Mouse (Mus musculus) liver, embryonic 15.5 days (tissue): Measurements from ENCODE around the gene Limk1. TPM values are rescaled to one million over a fixed set of nuclear protein-coding genes. Genes with fewer than 3 reads are reported as not detected.
"Not testable (repeated sequence)": the region's sequence is repeated elsewhere in the genome, so short reads cannot be mapped to it uniquely, and the experiment has no call there.

Experiments
- ATAC-seq: fragments of 200-750 bp; cut with Nextera tagmentation; 2 replicates; pipeline ENCODE4 v1.8.0; 2017; ENCODE audit warnings: moderate number of reproducible peaks, mild to moderate bottlenecking, moderate library complexity; ENCODE audit not compliant: insufficient read depth
- H3K27ac ChIP-seq: fragments of 300-500 bp; sonication (generic); replicated peaks from 2 replicates; pipeline ENCODE4 v1.5.1; 2015; ENCODE audit warnings: mild to moderate bottlenecking, inconsistent platforms
- H3K27me3 ChIP-seq: fragments of 300-500 bp; sonication (generic); 2 replicates; pipeline ENCODE4 v1.6.1; 2015; ENCODE audit warnings: mild to moderate bottlenecking, inconsistent platforms
- H3K36me3 ChIP-seq: fragments of 300-500 bp; sonication (generic); replicated peaks from 2 replicates; pipeline ENCODE4 v1.6.1; 2015; ENCODE audit warnings: moderate library complexity, mild to moderate bottlenecking, inconsistent platforms
- H3K4me1 ChIP-seq: fragments of 300-500 bp; sonication (generic); replicated peaks from 2 replicates; pipeline ENCODE4 v1.6.1; 2015; ENCODE audit warnings: inconsistent platforms
- H3K4me2 ChIP-seq: fragments of 300-500 bp; sonication (generic); 2 replicates; pipeline ENCODE4 v1.6.1; 2015; ENCODE audit warnings: moderate library complexity, mild to moderate bottlenecking, inconsistent platforms
- H3K4me3 ChIP-seq: fragments of 300-500 bp; sonication (generic); replicated peaks from 2 replicates; pipeline ENCODE4 v1.5.1; 2015; ENCODE audit warnings: mild to moderate bottlenecking, inconsistent platforms
- H3K9ac ChIP-seq: fragments of 300-500 bp; sonication (generic); 2 replicates; pipeline ENCODE4 v1.6.1; 2015; ENCODE audit warnings: moderate library complexity, mild to moderate bottlenecking, inconsistent platforms
- H3K9me3 ChIP-seq: fragments of 300-500 bp; sonication (generic); replicated peaks from 2 replicates; pipeline ENCODE4 v1.6.1; 2016; ENCODE audit warnings: inconsistent platforms
- WGBS: fragments of 180-500 bp; shearing (Covaris S2); methylation state at CpG from one replicate; pipeline ENCODE4 v1.1.7; 2015; ENCODE audit warnings: mixed read lengths; ENCODE audit not compliant: insufficient replicate concordance; 5-methylcytosine and 5-hydroxymethylcytosine counted together
- polyA plus RNA-seq: library from polyadenylated mRNA; unstranded; fragments of >200 nt; fragmentation: Nextera tagmentation; extraction: Ambion mirVana; gene quantifications from 2 replicates; pipeline ENCODE4 v1.2.1, GENCODE M21; 2015

Gene Limk1
- polyA plus RNA-seq, 1 experiment from 2014 or later: 0.81 TPM

- ATAC-seq, H3K27ac ChIP-seq, H3K4me1 ChIP-seq, H3K27me3 ChIP-seq, H3K9ac ChIP-seq, H3K36me3 ChIP-seq, H3K4me3 ChIP-seq, H3K9me3 ChIP-seq, H3K4me2 ChIP-seq: not testable (repeated sequence)
- WGBS: 65% methylated on average over 4 of the region's 4 CpGs
Observed at GRCm38 (mm10) chr5:134648976-134649375, 39.4 kb downstream of the Limk1 start.

GRCm38 (mm10) chr5:134647394-134647793 is 41.0 kb downstream of the Limk1 start:
- WGBS: 71% methylated on average over 2 of the region's 2 CpGs
- H3K36me3 ChIP-seq: no peaks in the 10 kb centered on the region
- 0 out of 2 replicates have a peak, but pooled peaks have one; percentile 22 for ATAC-seq

GRCm38 (mm10) chr5:134646461-134646860 is 41.9 kb downstream of the Limk1 start:
- 54% methylated on average over 4 of the region's 4 CpGs for WGBS

More at GRCm38 (mm10) chr5:134647394-134647793, 41.0 kb downstream of the Limk1 start:
- Histone ChIP-seq H3K27ac (no peak overlapping the region), H3K4me2 (no peak overlapping the region), H3K9ac (no peak overlapping the region), H3K4me1 (no peaks in the 10 kb centered on the region), H3K4me3 (no peak overlapping the region), H3K27me3 (no peaks in the 10 kb centered on the region), H3K9me3 (no peaks in the 10 kb centered on the region)

GRCm38 (mm10) chr5:134644643-134645118 is 43.7 kb downstream of the Limk1 start:
- H3K27ac ChIP-seq: 0 out of 2 replicates have a peak overlapping the region, but pooled peaks have one; percentile 14
- peak; percentile 32; the same call in 1 of the 2 replicates for ATAC-seq

More at GRCm38 (mm10) chr5:134646461-134646860, 41.9 kb downstream of the Limk1 start:
- H3K4me1 ChIP-seq: no peaks in the 10 kb centered on the region
- H3K9ac ChIP-seq: no peak overlapping the region
- no peaks in the 10 kb centered on the region for H3K9me3 ChIP-seq
- H3K27ac ChIP-seq: no peak overlapping the region
- no peak for ATAC-seq
- H3K4me2 ChIP-seq: no peak overlapping the region
- no peaks in the 10 kb centered on the region for H3K27me3 ChIP-seq
- no peak overlapping the region for H3K4me3 ChIP-seq
- H3K36me3 ChIP-seq: no peaks in the 10 kb centered on the region

DNA sequence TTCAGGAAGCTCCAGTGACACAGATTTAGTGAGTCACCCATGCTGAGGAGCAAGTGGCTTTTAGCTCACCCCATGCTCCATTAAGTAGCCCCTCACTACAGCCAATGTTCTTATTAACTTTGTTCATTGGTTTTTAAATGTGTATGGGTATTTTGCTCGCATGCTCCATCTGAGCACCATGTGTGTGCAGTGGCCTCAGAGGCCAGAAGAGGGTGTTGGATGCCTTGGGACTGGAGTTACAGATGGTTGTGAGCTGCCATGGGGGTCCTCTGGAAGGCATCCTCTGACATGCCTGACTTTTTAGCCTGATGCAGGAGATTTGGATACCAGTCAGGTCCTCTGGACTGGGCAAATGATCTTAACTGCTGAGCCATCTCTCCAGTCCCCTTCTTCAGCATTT is 44.3 kb downstream of the Limk1 start:
- Histone ChIP-seq H3K9me3 (no peaks in the 10 kb centered on the region), H3K4me2 (no peak overlapping the region), H3K4me1 (peaks cover 8% of the 10 kb centered on the region), H3K4me3 (no peak overlapping the region), H3K36me3 (no peaks in the 10 kb centered on the region), H3K27me3 (no peaks in the 10 kb centered on the region), H3K27ac (no peak overlapping the region), H3K9ac (no peak overlapping the region)
- ATAC-seq: no peak
- 49% methylated on average over 1 of the region's 1 CpGs for WGBS

More at GRCm38 (mm10) chr5:134644643-134645118, 43.7 kb downstream of the Limk1 start:
- H3K9me3 ChIP-seq: no peaks in the 10 kb centered on the region
- peaks cover 6% of the 10 kb centered on the region for H3K4me1 ChIP-seq
- no peak overlapping the region for H3K9ac ChIP-seq
- no peaks in the 10 kb centered on the region for H3K36me3 ChIP-seq
- H3K27me3 ChIP-seq: no peaks in the 10 kb centered on the region
- H3K4me2 ChIP-seq: no peak overlapping the region
- WGBS: 40% methylated on average over 8 of the region's 8 CpGs
- no peak overlapping the region for H3K4me3 ChIP-seq

- H3K4me2 ChIP-seq: no peak overlapping the region
- no peaks in the 10 kb centered on the region for H3K9me3 ChIP-seq
- H3K4me1 ChIP-seq: peaks cover 22% of the 10 kb centered on the region
- no peak overlapping the region for H3K27ac ChIP-seq
- WGBS: 58% methylated on average over 3 of the region's 3 CpGs
- H3K36me3 ChIP-seq: peaks cover 21% of the 10 kb centered on the region
- no peak overlapping the region for H3K9ac ChIP-seq
- H3K27me3 ChIP-seq: no peaks in the 10 kb centered on the region
- ATAC-seq: no peak
- no peak overlapping the region for H3K4me3 ChIP-seq
Observed at GRCm38 (mm10) chr5:134640371-134640770, 48.0 kb downstream of the Limk1 start.

DNA sequence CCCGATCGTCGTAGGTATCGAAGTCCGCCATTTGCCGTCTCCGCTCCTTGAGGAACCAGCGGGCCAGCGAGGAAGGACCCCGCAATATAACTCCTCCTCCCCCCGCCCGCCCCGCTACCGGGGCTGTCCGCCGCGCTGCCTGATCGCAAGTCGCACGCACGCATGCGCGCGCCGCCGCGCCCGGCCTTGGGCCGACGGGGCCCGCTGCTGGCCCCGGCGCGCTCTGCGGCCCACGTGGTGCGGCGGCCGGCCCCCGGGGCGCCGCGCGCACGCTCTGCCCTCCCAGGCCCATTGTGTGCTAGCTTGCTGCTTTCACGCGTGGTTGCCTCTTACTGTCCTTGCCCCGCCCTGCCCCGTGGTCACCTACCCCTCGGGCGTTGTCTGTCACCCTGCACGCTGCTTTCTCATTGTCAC is 49.1 kb downstream of the Limk1 start, which contains the start of gene Eif4h:
Gene Eif4h (minus strand): TSS at position 222 of the 414 bp plus-strand sequence.
- Histone ChIP-seq H3K27me3 (no peaks in the 10 kb centered on the region), H3K9ac (peak within 1 kb of the TSS; percentile 98), H3K4me2 (peak within 1 kb of the TSS; percentile 93), H3K4me1 (peaks cover 30% of the 10 kb centered on the region), H3K9me3 (no peaks in the 10 kb centered on the region), H3K27ac (peak within 1 kb of the TSS; percentile 93), H3K36me3 (peaks cover 30% of the 10 kb centered on the region), H3K4me3 (peak within 1 kb of the TSS; percentile 99)
- WGBS: under 1% methylated on average over 52 of the region's 52 CpGs
- peak; percentile 90 for ATAC-seq

GRCm38 (mm10) chr5:134638461-134639268 is 49.7 kb downstream of the Limk1 start:
- H3K9me3 ChIP-seq: no peaks in the 10 kb centered on the region
- peak overlapping the region; percentile 99 for H3K4me3 ChIP-seq
- H3K4me2 ChIP-seq: peak overlapping the region; percentile 93
- ATAC-seq: peak; percentile 77
- H3K36me3 ChIP-seq: peaks cover 36% of the 10 kb centered on the region
- H3K27ac ChIP-seq: peak overlapping the region; percentile 93
- peak overlapping the region; percentile 98 for H3K9ac ChIP-seq
- H3K27me3 ChIP-seq: no peaks in the 10 kb centered on the region
- H3K4me1 ChIP-seq: peaks cover 36% of the 10 kb centered on the region
- under 1% methylated on average over 85 of the region's 85 CpGs for WGBS

DNA sequence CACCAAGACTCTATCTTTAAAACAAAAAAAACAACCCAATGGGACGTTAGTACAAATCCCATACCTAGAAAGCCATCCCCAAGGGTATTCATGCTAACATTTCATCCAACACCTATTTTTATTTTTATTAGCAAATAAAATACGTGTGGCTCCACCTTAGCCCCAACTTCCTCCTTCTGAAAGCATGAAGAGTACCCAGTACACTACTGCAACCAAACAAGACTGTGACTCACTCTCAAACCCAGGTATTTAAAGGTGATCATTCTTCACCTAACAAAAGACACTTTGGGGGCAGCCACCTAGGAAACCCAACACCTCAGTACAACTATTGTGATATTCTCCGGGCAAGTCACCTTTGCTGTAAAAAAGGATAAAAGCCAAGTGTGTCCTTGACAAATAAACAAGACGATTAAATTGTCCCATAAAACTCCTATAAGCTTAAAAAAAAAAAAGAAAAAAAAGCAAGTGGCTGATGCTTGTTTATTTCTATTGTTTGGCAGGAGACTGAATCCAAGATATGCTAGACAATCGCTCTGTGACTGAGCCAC is 50.5 kb downstream of the Limk1 start:
- ATAC-seq: no peak
- Histone ChIP-seq H3K4me1 (peaks cover 38% of the 10 kb centered on the region), H3K9me3 (no peaks in the 10 kb centered on the region), H3K4me2 (peak overlapping the region; percentile 93), H3K27ac (peak overlapping the region; percentile 93), H3K27me3 (no peaks in the 10 kb centered on the region), H3K36me3 (peaks cover 44% of the 10 kb centered on the region), H3K9ac (peak overlapping the region; percentile 98), H3K4me3 (peak overlapping the region; percentile 99)
- WGBS: 14% methylated on average over 5 of the region's 5 CpGs

DNA sequence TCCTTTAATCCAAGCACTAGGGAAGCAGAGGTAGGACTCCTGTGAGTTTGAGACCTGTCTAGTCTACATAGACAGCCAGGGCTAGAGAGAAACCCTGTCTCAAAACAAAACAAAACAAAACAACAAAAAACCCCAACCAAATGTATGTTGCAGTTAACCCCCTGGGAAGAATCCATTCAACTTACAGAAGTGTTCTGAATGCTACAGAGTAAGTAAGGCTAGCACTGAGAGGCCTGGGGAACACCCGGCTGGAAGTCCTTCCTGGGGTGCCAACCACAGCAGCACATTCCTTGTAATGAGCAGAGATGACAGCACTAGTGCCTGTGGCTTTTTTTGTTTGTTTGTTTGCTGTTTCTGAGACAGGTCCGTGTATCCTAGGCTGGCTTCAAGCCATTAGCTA is 55.6 kb downstream of the Limk1 start:
- 76% methylated on average over 2 of the region's 2 CpGs for WGBS
- H3K4me1 ChIP-seq: peaks cover 42% of the 10 kb centered on the region
- H3K9me3 ChIP-seq: no peaks in the 10 kb centered on the region
- H3K9ac ChIP-seq: no peak overlapping the region
- no peak overlapping the region for H3K4me2 ChIP-seq
- H3K4me3 ChIP-seq: no peak overlapping the region
- no peaks in the 10 kb centered on the region for H3K27me3 ChIP-seq
- no peak overlapping the region for H3K27ac ChIP-seq
- ATAC-seq: no peak
- H3K36me3 ChIP-seq: peaks cover 88% of the 10 kb centered on the region

DNA sequence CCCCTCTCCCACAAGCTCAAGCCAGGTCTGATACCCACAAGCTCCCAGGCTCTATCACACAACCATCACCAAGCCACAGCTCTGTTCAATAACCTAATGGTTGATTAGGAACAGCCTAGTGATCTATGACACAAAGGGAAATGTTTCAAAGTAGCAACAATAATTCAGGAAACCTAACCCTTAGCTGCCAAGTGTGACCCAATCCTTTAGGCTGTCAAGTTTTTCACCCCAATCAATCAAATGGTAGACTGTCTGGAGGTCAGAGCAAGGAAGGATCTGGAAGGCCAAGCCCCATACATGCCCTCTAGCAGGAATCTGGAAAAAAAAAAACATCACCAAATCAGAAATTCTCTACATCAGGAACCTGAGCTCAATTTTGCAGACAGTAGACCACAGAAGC is 57.6 kb downstream of the Limk1 start:
- no peak for ATAC-seq
- peaks cover 33% of the 10 kb centered on the region; the same call in 1 of the 2 replicates for H3K4me1 ChIP-seq
- H3K9ac ChIP-seq: no peak overlapping the region
- no peak overlapping the region for H3K4me3 ChIP-seq
- H3K27ac ChIP-seq: no peak overlapping the region
- H3K9me3 ChIP-seq: no peaks in the 10 kb centered on the region
- no peaks in the 10 kb centered on the region for H3K27me3 ChIP-seq
- H3K4me2 ChIP-seq: no peak overlapping the region
- H3K36me3 ChIP-seq: peaks cover 92% of the 10 kb centered on the region
